Comparison of ENCODE assay signal across 8 mouse cellular contexts in the genomic region with DNA sequence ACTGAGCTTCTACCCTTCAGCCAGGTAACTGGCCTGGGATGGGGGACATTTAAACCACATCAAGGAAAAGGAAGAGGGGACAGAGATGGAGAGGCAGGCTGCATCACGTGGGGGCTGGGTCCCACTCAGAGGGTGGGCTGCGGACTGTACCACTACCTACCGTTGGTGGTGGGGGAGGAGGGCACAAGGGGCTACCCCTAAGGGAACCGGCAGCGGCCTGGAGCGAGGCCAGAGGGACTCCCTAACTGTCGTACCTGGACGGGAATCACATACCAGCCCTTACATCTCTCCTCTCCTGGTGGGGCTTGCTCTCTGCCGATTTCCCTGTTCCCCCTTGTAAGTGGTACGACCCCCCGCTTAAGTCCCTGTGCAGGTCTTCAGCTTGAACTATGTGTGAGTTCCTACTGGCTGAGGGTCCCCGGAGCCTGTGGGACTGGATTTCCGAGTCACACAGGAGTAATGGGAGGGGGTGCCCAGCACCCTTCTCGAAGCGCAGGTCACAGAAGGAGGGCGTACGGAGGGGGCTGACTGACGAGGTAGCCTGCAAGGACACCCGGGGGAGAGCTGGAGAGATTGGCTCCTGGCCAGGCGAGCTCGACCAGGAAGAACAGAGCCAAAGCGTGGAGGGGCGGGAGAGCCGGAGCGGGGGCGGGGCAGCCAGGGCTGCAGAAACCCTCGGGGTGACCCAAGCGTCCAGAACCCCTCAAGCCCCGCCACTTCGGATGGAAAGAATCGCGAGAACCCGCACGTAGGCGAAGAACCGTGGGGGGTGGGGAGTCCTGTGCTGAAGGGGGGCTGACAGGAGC. TPM values are rescaled to one million over a fixed set of nuclear protein-coding genes. Genes with fewer than 3 reads are reported as not detected.
DNase-seq lines count a peak whose midpoint lies in the region; ATAC-seq and TF ChIP-seq lines count a peak whose summit lies in the region.

No protein-coding gene starts in this region.

- ATAC-seq in heart, embryonic 13.5 days (ENCODE audit: extremely low read depth, insufficient number of reproducible peaks, low FRiP score, low TSS enrichment): 0 out of 2 replicates have a peak, but pooled peaks have one; percentile 2
- peak; percentile 48 for ATAC-seq in kidney, postnatal 0 days (replicated peaks; ENCODE audit: low FRiP score, low read depth)

- H3K36me3 ChIP-seq in heart, embryonic 13.5 days: no peaks in the 10 kb centered on the region
- H3K36me3 ChIP-seq in kidney, postnatal 0 days (ENCODE audit: insufficient read depth, low read length): no peaks in the 10 kb centered on the region
- no peaks in the 10 kb centered on the region for H3K36me3 ChIP-seq in splenic B cell, adult 2 months (ENCODE audit: control insufficient read depth, insufficient read depth, low read length, poor library complexity, severe bottlenecking)

- DNase-seq in right cerebral cortex, postnatal 4 days: peak; percentile 84
- no peak for DNase-seq in right cerebral cortex, postnatal 36 days (ENCODE audit: low spot score in 2 of 2)
- peak; percentile 91 for DNase-seq in kidney, postnatal 0 days (ENCODE audit: low spot score)
- peak; percentile 67 for DNase-seq in lung, postnatal 14 days
- peak; percentile 31 for DNase-seq in splenic B cell, adult 2 months (ENCODE audit: low read depth, low spot score)
- no peak for DNase-seq in frontal cortex, postnatal 36 days (ENCODE audit: low spot score in 2 of 2)

- H3K4me1 ChIP-seq in brown adipose tissue, adult 24 weeks (ENCODE audit: control insufficient read depth, insufficient read depth, insufficient read length, low read length): peaks cover 9% of the 10 kb centered on the region
- H3K4me1 ChIP-seq in heart, embryonic 13.5 days: peaks cover 72% of the 10 kb centered on the region
- peaks cover 50% of the 10 kb centered on the region for H3K4me1 ChIP-seq in kidney, postnatal 0 days (replicated peaks; ENCODE audit: insufficient read depth, low read length)

- TF ChIP-seq CTCF in kidney, postnatal 0 days (IDR thresholded peaks at IDR 0.05; ENCODE audit: low read depth): no peak

- H3K27me3 ChIP-seq in heart, embryonic 13.5 days (replicated peaks): peaks cover 78% of the 10 kb centered on the region
- 0 out of 2 replicates have a peak, but pooled peaks cover 1% of the 10 kb centered on the region for H3K27me3 ChIP-seq in kidney, postnatal 0 days (ENCODE audit: insufficient read depth, low read length)
- H3K27me3 ChIP-seq in splenic B cell, adult 2 months (ENCODE audit: control insufficient read depth, insufficient read depth, low read length, poor library complexity, severe bottlenecking): no peaks in the 10 kb centered on the region

- H3K9ac ChIP-seq in heart, embryonic 13.5 days: peak overlapping the region; percentile 87
- H3K9ac ChIP-seq in kidney, postnatal 0 days (ENCODE audit: low read depth, low read length): peak overlapping the region; percentile 68

- no peak overlapping the region for H3K27ac ChIP-seq in brown adipose tissue, adult 24 weeks (replicated peaks; ENCODE audit: low read depth, low read length)
- H3K27ac ChIP-seq in heart, embryonic 13.5 days (replicated peaks): peak overlapping the region; percentile 78
- H3K27ac ChIP-seq in kidney, postnatal 0 days: 0 out of 2 replicates have a peak overlapping the region, but pooled peaks have one; percentile 31

- peak overlapping the region; percentile 93 for H3K4me3 ChIP-seq in brown adipose tissue, adult 24 weeks (ENCODE audit: insufficient read depth, low read depth, low read length)
- H3K4me3 ChIP-seq in heart, embryonic 13.5 days: peak overlapping the region; percentile 67
- H3K4me3 ChIP-seq in kidney, postnatal 0 days (replicated peaks; ENCODE audit: low read depth, low read length): peak overlapping the region; percentile 47

- no peaks in the 10 kb centered on the region for H3K9me3 ChIP-seq in heart, embryonic 13.5 days
- no peaks in the 10 kb centered on the region for H3K9me3 ChIP-seq in kidney, postnatal 0 days (replicated peaks; ENCODE audit: low read length)

- peak overlapping the region; percentile 82 for H3K4me2 ChIP-seq in heart, embryonic 13.5 days
- H3K4me2 ChIP-seq in kidney, postnatal 0 days (ENCODE audit: low read length): peak overlapping the region; percentile 93

- under 1% methylated on average over 36 of the region's 36 CpGs for WGBS in heart, embryonic 13.5 days
- under 1% methylated on average over 34 of the region's 36 CpGs for WGBS in kidney, postnatal 0 days

RNA-seq across cellular contexts. Expression of a gene that starts 1.1 kb away (rescaled TPM):
- 5.6 and 7.5 TPM in 2 replicates for polyA plus RNA-seq in brown adipose tissue, adult 24 weeks (2012; ENCODE audit: insufficient read depth, insufficient read length, missing spikeins)
- 2.0 and 2.3 TPM in 2 replicates for polyA plus RNA-seq in heart, embryonic 13.5 days (2015; fragmentation: Nextera tagmentation; extraction: Ambion mirVana)
- polyA plus RNA-seq in kidney, postnatal 0 days (2015; fragmentation: Nextera tagmentation; extraction: Ambion mirVana): 0.63 and 0.98 TPM in 2 replicates

RNA-seq across cellular contexts. Expression of a gene that starts 4.8 kb away (rescaled TPM):
- polyA plus RNA-seq in brown adipose tissue, adult 24 weeks (2012; ENCODE audit: insufficient read depth, insufficient read length, missing spikeins): 1.2 TPM in 1 of 2 replicates, not detected in the other
- 1.8 and 1.9 TPM in 2 replicates for polyA plus RNA-seq in heart, embryonic 13.5 days (2015; fragmentation: Nextera tagmentation; extraction: Ambion mirVana)
- polyA plus RNA-seq in kidney, postnatal 0 days (2015; fragmentation: Nextera tagmentation; extraction: Ambion mirVana): 22.9 and 23.0 TPM in 2 replicates

RNA-seq across cellular contexts. Expression of a gene that starts 4.9 kb away (rescaled TPM):
- polyA plus RNA-seq in brown adipose tissue, adult 24 weeks (2012; ENCODE audit: insufficient read depth, insufficient read length, missing spikeins): 1.7 and 2.4 TPM in 2 replicates
- 6.8 and 7.9 TPM in 2 replicates for polyA plus RNA-seq in heart, embryonic 13.5 days (2015; fragmentation: Nextera tagmentation; extraction: Ambion mirVana)
- polyA plus RNA-seq in kidney, postnatal 0 days (2015; fragmentation: Nextera tagmentation; extraction: Ambion mirVana): 12.0 and 12.1 TPM in 2 replicates

RNA-seq across cellular contexts. Expression of a gene that starts 14.5 kb away (rescaled TPM):
- not detected in 2 replicates for polyA plus RNA-seq in brown adipose tissue, adult 24 weeks (2012; ENCODE audit: insufficient read depth, insufficient read length, missing spikeins)
- polyA plus RNA-seq in heart, embryonic 13.5 days (2015; fragmentation: Nextera tagmentation; extraction: Ambion mirVana): not detected in 2 replicates
- not detected in 2 replicates for polyA plus RNA-seq in kidney, postnatal 0 days (2015; fragmentation: Nextera tagmentation; extraction: Ambion mirVana)

RNA-seq across cellular contexts. Expression of a gene that starts 17.7 kb away (rescaled TPM):
- not detected in 2 replicates for polyA plus RNA-seq in brown adipose tissue, adult 24 weeks (2012; ENCODE audit: insufficient read depth, insufficient read length, missing spikeins)
- polyA plus RNA-seq in heart, embryonic 13.5 days (2015; fragmentation: Nextera tagmentation; extraction: Ambion mirVana): not detected in 2 replicates
- polyA plus RNA-seq in kidney, postnatal 0 days (2015; fragmentation: Nextera tagmentation; extraction: Ambion mirVana): not detected in 2 replicates

Comparison
In these comparisons a context has a peak if more than half of its experiments do, and no peak if none do; other contexts are left out.
1. DNase-seq: peak in right cerebral cortex, postnatal 4 days (single experiment), kidney, postnatal 0 days (single experiment), lung, postnatal 14 days (single experiment) and splenic B cell, adult 2 months (single experiment); none in right cerebral cortex, postnatal 36 days (0 of 2) and frontal cortex, postnatal 36 days (0 of 2).
2. Peak in every context shown above with its lines, with median percentiles within 50 percentile points of each other: H3K4me3 ChIP-seq.